Mouse (Mus musculus) bone marrow macrophage, adult 2 months (primary cell): ENCODE data around the gene P2ry2. TPM values are rescaled to one million over a fixed set of nuclear protein-coding genes. Genes with fewer than 3 reads are reported as not detected.

Experiments
- H3K27ac ChIP-seq: 2 replicates; pipeline ENCODE4 v1.5.1; 2012; ENCODE audit warnings: low read depth, low read length; ENCODE audit not compliant: insufficient read depth
- H3K4me1 ChIP-seq: 2 replicates; pipeline ENCODE4 v1.6.1; 2012; ENCODE audit warnings: low read length; ENCODE audit not compliant: control insufficient read depth, insufficient read depth
- H3K4me3 ChIP-seq: 2 replicates; pipeline ENCODE4 v1.5.1; 2012; ENCODE audit warnings: mild to moderate bottlenecking, low read length, moderate library complexity; ENCODE audit not compliant: insufficient read depth
- CTCF ChIP-seq: IDR thresholded peaks from 2 replicates; pipeline ENCODE4 v1.5.1; 2012; ENCODE audit warnings: low read depth, mild to moderate bottlenecking, low read length, moderate library complexity
- POLR2A ChIP-seq: IDR thresholded peaks from 2 replicates; pipeline ENCODE4 v1.6.1; 2012; ENCODE audit warnings: mild to moderate bottlenecking, low read depth, low read length, borderline replicate concordance
- polyA plus RNA-seq: library from polyadenylated mRNA; stranded (reverse); fragments of >200 nt; gene quantifications from 2 replicates; pipeline ENCODE4 v1.2.4, GENCODE M21; 2012; ENCODE audit not compliant: missing spikeins, insufficient read depth, insufficient read length

P2ry2 gene
- polyA plus RNA-seq, 1 experiment = 5.2 TPM

DNA sequence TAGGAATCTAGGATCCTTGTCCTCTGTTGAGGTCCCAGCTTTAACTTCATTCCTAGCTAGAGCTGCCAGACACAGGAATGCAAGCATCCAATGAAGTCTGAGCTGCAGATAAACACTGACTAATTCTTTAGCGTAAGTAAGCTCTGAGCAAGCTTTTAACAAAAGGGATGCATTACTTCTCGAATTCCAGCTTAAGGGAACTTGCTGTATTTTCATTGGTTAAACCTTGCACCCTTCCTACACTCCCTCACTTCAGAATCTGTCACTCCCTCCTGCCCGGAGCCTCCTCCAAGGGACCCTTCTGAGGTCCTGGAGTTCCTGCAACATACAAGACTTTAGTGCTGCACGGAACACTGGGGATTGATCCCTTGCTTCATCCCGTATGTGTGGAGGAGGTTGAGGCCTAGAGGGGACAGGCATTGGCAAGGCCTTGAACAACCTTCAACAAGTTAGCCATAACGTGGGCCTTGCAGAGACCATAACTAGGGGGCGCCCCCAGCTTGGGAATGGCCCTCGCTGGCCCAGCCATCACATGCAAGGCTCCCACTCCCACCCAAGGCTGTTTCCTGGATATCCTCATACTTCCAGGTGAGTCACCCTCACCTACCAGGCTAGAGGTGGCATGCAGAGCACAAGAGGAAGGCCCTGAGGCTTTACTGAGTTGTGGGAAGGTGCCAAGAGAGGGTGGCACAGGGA, 31.3 kb upstream of the P2ry2 start:
- no peak overlapping the region for H3K4me3 ChIP-seq
- H3K4me1 ChIP-seq = peaks cover 7% of the 10 kb centered on the region
- no peak overlapping the region for H3K27ac ChIP-seq
- TF ChIP-seq POLR2A (no peak), CTCF (no peak)

DNA sequence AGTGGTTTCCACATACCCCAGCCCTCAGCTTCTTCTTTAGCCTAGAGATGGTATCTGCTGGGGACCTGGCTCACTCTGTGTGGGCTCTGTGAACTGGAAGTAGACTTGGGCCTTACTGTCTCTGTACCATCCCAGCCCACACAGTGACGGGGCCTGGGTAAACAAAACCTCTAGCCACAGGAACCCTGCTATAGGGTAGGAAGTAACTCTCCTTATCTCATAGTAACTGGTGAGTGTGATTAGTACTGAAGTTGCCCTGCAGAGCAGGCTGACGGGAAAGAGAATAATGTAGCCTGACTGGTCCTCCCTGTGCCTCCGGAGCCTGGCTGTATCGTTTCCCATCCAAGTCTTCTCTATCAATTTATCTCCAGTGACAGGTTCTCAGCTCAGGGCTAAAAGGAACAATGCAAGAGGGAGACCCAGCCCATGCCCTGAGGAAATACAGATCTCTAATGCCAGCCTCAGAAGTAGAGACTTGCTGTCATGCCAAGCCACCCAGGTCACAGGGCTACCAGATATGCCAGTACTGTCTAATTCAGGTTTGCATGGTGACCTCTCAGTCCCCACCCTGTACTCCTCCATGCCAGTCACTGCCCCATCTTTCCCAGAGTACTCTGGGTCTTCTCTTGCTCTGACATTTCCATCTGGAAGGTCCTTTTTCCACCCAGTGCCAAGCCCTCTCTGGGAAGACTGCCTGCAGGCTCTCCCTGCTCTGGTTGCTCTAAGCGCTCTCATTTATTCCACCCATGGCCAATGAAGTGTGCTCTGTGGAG, 29.5 kb upstream of the P2ry2 start:
- no peak overlapping the region for H3K27ac ChIP-seq
- TF ChIP-seq POLR2A (no peak), CTCF (no peak)
- H3K4me3 ChIP-seq = no peak overlapping the region
- peaks cover 7% of the 10 kb centered on the region for H3K4me1 ChIP-seq

DNA sequence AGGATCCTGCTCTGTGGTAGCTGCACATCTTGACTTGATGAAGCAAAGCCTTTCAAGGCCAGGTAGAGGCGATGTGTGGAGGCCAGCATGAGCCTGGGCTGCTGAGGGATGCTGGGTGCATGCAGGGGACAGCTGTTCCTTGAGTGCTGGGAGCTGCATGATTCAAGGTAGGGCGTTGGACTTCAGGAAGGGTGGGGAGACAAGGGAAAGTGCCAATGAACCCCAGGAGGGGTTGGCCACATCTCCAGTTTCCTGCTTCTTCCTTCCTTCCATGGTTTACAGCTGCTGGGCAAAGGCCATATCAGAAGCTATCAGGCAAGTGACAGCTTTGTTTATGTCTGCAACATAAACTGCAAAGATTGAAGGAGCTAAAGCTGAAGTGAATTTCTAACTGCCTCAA, 28.9 kb upstream of the P2ry2 start:
- no peak overlapping the region for H3K27ac ChIP-seq
- no peak overlapping the region for H3K4me3 ChIP-seq
- H3K4me1 ChIP-seq = peaks cover 7% of the 10 kb centered on the region
- TF ChIP-seq CTCF = no peak
- TF ChIP-seq POLR2A = no peak

DNA sequence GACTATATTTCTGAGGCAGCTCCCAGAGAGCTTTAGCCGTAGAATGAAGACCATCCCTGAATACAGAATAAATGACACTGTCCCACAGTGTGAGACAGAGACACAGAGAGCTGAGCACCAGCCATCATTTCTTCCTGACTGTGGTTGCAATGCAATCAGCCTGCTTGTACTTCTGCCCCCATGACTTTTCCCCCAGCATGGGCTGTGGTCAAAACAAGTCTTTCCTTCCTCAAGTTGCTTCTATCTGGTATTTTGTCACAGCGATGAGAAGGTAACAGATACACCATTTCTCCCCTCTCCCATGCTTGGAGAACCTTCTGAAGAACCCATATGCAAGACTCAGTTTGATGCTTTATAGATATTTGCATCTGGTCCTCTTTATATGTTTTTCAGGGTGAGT, 20.7 kb upstream of the P2ry2 start:
- Histone ChIP-seq H3K4me3 (no peak overlapping the region), H3K27ac (no peak overlapping the region), H3K4me1 (peaks cover 22% of the 10 kb centered on the region)
- TF ChIP-seq CTCF = no peak
- TF ChIP-seq POLR2A = no peak

DNA sequence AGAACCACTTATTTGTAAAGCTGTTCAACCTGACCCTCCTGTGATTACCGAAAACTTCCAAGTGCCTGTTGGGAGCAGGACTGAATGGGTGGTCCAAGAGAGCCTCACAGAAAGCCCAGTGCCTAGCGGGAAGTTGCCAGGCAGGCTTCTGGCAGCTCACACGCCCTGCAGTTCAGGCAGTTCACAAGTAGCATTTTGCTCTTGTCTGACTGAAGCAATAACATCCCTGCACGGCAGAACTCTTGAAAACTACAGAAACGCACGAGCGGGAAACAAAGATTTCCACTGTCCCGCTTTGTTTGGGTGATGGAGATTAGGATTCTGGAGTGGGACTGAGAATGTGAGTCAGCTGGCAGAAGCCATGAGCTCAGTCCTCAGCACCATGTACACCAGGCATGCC, 18.6 kb upstream of the P2ry2 start:
- no peak for TF ChIP-seq POLR2A
- TF ChIP-seq CTCF = no peak
- Histone ChIP-seq H3K27ac (no peak overlapping the region), H3K4me1 (peaks cover 38% of the 10 kb centered on the region), H3K4me3 (no peak overlapping the region)

DNA sequence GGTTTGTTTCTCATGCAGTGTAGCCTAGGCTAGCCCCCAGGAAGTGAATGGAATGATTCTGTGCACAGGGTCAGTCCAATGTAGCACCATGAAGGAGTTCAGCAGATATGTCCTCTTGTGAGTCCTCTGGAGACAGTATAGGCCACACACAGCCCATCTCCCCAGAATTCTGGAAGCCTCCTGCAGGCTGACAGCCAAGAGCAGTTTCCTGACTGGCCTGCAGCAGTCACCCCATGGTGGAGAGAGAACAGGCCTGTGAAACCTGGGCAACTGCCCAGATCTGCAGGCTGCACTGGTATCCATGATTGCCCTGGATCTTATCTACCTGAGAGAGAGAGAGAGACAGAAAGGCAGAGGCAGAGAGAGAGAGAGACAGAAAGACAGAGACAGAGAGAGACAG, 18.1 kb upstream of the P2ry2 start:
- no peak overlapping the region for H3K27ac ChIP-seq
- no peak overlapping the region for H3K4me3 ChIP-seq
- TF ChIP-seq POLR2A = no peak
- TF ChIP-seq CTCF = no peak
- H3K4me1 ChIP-seq = peaks cover 38% of the 10 kb centered on the region

DNA sequence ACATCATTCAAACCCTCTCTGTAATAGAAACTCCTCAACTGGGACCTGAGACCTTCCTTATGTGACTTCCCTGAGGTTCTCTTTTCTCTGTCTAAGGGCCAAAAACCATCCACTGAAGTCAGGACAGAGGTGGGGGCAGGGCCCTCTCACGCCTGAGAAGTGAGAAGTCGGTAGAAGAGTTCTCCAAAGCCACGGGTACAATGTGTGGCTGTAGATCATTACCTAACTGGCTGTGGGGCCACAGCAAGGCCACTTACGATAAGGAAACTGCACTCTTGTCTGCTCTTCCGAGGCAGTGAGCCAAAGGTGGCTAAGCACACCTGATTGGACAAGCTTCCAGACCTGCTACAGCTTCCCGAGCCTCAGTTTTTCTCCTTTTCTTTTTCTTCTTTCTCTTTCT, 16.8 kb upstream of the P2ry2 start:
- H3K4me1 ChIP-seq = peaks cover 38% of the 10 kb centered on the region
- H3K27ac ChIP-seq = no peak overlapping the region
- no peak overlapping the region for H3K4me3 ChIP-seq
- TF ChIP-seq CTCF (no peak), POLR2A (no peak)

DNA sequence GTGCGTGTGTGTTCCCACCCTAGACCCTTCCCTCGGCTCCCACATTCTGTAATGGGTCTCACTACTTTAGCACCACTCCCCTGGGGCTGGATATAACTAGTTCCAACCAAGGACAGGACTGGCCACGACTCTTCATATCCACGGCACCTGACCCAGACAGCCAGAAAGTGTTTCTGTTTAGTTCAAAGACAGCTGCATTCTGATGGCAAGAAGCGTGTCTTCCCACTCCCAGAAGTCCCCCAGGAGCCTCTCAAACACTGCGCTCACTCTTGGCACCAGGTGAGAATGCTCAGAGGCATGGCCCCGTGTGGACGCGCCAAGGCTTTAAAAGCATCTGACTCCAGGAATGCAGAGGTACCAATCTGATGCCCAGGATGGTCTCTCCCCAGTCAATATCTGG, 16.3 kb upstream of the P2ry2 start:
- no peak overlapping the region for H3K4me3 ChIP-seq
- H3K4me1 ChIP-seq = peaks cover 38% of the 10 kb centered on the region
- no peak for TF ChIP-seq POLR2A
- no peak for TF ChIP-seq CTCF
- H3K27ac ChIP-seq = peak overlapping the region; percentile 57

DNA sequence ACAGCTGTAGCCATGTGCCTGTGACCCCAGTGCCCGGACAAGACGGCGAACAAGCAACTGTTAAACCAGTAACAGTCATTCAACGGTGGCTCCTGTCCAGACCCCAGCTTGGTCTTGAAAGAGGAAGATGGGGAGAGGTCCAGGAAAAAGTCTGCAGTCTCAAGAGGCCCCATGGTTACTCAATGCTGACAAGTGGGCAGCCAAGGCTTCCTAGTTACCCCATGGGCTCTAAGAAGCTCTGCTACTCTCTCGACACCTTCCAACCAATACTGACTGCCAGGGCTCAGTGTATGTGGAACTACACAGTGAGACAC, 15.7 kb upstream of the P2ry2 start:
- no peak for TF ChIP-seq CTCF
- TF ChIP-seq POLR2A = no peak
- H3K4me3 ChIP-seq = no peak overlapping the region
- peak overlapping the region; percentile 57 for H3K27ac ChIP-seq
- H3K4me1 ChIP-seq = peaks cover 37% of the 10 kb centered on the region

DNA sequence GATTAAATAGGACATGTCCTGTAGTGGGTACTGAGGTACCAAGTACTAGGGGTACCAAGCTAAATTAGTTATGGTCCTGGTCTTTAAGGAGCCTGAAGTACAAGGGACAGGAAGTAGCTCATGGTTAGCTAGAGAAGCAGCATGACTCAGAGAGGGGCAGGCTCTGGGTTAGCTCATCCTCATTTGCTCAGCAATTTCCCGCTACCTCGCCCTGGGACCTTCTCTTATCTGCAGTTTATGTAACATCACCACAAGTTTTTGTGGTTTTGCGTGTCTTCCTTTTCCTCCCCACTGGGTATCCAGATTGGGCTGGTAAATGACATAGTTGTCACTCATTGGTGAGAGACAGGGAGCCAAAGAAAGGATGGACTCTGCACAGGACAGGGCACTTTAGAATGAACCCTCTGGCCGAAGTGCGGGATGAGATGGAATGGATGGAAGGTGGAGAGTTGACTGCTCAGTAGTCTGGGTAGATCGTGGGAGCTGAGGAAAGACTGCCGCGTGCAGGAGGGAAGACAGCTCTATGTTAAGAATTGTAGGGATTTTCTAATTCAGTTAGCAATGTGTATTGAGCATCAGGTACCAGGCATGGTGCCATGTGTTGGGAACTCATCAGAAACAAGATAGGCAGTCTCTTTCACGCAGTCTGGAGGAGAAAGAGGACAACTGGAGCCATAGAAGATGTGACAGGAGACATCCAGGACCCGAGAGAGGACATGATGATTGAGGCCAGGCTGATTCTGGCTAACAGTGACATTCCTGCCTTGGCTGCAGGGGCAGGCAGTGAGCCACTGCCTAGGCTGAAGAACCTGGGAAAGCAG, 15.2 kb upstream of the P2ry2 start:
- no peak for TF ChIP-seq POLR2A
- TF ChIP-seq CTCF = no peak
- no peak overlapping the region for H3K4me3 ChIP-seq
- peak overlapping the region; percentile 57 for H3K27ac ChIP-seq
- peaks cover 35% of the 10 kb centered on the region for H3K4me1 ChIP-seq

DNA sequence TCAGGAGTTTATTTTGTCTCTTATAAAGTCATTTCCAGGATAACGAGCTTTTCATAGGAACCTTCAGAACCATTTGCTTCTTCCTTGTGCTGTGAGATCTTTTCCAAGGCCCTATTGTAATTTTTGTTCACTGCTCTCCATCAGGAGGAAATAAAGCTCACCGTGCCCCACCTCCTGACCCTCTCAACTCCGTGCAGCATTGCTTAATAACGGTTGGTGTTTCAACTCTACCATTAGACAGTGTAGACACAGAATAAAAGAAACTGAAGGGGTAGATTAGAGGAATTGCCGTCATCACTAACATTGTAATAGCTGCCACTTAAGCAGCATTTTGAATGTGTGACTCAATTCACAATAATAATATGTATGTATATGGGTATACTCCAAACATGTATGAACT, 14.2 kb upstream of the P2ry2 start:
- Histone ChIP-seq H3K4me3 (no peak overlapping the region), H3K27ac (no peak overlapping the region), H3K4me1 (peaks cover 33% of the 10 kb centered on the region)
- TF ChIP-seq POLR2A = no peak
- no peak for TF ChIP-seq CTCF
